Mouse (Mus musculus): ENCODE results near the gene Gnb1l. TPM values are rescaled to one million over a fixed set of nuclear protein-coding genes. Genes with fewer than 3 reads are reported as not detected.

The Gnb1l gene
- total RNA-seq, 2 experiments from 2014 or later: 6.5 to 7.1 TPM

- no peak for DNase-seq (ENCODE audit: extremely low spot score in 1 of 2, low spot score in 1 of 2)
Measured at GRCm38 (mm10) chr16:18583673-18584357, 85.3 kb downstream of the Gnb1l start.

- DNase-seq (ENCODE audit: extremely low spot score in 1 of 2, low spot score in 1 of 2): no peak
Measured at GRCm38 (mm10) chr16:18584901-18585510, 86.5 kb downstream of the Gnb1l start.

DNA sequence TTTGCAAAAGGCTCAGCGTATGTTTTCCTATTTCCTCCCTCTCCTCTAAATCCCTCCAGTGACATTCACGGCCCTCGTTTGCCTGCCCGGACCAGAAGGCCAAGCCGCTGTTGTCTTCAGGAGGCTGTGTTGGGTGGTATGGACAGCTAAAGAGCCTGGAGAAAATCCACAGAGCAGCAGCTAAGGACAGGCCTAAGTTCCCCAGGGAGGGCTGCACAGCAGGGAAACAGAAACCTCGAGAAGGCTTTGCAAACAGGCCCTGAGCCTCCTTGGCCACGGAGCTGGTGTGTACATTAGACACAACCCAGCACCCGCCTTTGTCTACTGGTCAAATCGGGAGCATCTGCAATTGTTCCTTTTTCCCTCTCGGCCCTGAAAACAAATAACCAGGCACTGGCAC lies 87.2 kb downstream of the Gnb1l start:
- DNase-seq (ENCODE audit: extremely low spot score in 1 of 2, low spot score in 1 of 2): no peak

GRCm38 (mm10) chr16:18586076-18586905 lies 87.8 kb downstream of the Gnb1l start:
- no peak for DNase-seq (ENCODE audit: extremely low spot score in 1 of 2, low spot score in 1 of 2)

- DNase-seq (ENCODE audit: extremely low spot score in 1 of 2, low spot score in 1 of 2): no peak
Measured at GRCm38 (mm10) chr16:18586906-18587546, 88.5 kb downstream of the Gnb1l start.

DNA sequence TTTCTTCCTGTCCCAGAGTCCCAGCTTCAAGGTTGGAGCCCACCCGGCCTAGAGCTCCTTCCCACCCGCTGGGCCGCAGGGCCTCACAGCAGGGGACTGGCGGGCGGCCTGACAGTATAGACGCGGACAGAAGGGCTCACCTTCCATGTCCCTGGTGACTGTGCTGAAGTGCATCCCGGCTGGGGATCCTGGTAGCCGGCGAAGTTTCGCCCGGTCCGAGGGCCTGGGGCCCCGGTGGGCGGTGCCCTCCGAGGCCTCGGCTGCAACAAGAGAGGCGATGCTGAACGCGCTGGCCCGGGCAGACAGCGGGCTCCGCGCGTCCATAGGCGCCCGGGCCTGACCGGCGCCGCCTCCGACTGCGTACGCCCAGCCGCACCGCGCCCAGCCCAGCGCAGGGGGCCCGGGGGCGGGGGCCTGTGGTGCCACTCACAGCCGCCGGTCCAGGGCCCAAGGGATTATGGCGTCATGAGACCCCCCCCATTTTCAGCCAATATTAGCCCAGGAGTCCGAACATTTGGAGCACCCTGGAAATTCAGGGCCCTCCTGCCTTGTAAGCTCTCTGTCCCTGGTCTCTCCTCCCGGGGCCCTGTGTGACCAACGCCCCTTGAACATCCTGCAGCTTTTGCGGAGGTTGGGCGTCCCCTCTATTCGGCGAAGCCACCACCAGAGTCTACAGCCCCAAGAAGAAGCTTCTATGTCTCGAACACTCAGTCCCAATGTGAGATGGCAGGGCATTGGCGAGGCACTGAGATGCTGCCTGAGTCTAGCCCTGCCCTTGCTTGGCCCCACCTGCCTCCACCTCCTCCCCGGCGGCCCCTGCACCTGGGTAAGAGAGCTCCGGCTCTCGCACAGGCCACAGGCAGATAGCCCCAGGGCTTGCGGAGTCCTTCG lies 89.6 kb downstream of the Gnb1l start:
- no peak for DNase-seq (ENCODE audit: extremely low spot score in 1 of 2, low spot score in 1 of 2)

DNA sequence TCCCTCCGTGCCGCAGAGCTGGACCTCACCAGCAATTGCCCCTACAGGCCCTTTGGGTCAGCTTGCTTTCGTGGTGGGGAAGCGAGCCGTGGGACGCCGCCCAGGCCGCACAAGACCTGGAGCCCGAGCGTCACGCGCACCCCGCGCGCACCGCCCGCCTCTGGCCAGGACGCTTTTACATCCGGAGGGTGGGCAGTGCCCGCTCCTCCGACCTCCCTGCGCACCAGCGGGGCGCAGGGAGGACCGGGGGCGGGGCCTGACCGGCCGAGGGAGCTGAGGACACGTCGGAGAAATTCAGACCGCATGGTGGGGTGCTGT lies 90.2 kb downstream of the Gnb1l start:
- DNase-seq (ENCODE audit: extremely low spot score in 1 of 2, low spot score in 1 of 2): no peak

GRCm38 (mm10) chr16:18589080-18589621 lies 90.6 kb downstream of the Gnb1l start:
- DNase-seq (ENCODE audit: extremely low spot score in 1 of 2, low spot score in 1 of 2): no peak

- DNase-seq (ENCODE audit: extremely low spot score in 1 of 2, low spot score in 1 of 2): no peak
Measured at GRCm38 (mm10) chr16:18589804-18590790, 91.6 kb downstream of the Gnb1l start, which contains the start of gene Tbx1. TSS of gene Tbx1 (minus strand) at chr16:18590671.

DNA sequence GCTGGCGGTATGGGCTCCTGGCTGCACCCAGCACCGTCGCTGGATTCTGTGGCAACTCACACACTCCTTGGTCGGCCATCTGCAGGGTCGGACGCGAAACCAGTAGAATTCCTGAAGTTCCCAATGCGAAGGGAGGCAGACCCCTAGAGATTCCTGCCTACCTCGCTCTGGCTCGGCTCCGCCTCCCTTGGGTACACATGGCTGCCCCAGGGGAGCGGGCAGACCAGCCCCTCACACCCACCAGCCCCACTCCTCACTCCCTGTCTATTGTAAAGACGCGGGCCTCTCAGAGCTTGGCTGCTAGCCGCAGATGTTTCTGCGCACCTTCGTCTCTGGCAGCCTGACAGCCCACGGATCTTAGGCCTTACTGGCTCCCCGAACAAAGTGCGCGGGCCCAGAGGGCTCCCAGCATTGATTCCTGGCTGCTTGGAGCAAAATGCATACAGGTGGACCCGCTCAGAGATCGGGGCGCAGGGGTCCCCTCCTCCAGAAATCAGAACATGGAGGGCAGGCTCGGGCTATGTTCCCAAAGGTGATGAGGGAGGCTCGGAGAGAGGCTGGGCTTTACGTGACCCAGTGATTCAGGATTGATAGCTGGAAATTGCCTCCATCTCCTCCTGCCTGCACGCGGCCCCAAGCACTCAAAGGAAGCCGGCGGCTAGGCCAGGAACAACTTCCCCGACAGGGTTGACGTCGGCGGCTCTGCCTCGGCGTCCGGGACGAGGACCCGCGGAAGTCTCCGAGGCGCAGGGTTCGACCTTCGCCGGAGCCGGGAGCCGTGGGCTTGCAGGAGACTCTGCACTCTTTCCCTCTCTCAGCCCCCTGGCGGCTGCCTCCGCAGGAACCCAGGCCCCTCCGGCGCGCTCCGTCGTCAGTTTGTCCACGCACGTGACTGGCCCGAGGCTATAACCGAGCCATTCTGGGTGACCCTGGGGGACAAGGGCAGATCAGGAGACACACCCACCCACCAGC lies 92.8 kb downstream of the Gnb1l start:
- DNase-seq (ENCODE audit: extremely low spot score in 1 of 2, low spot score in 1 of 2): no peak

GRCm38 (mm10) chr16:18593930-18594329 lies 95.4 kb downstream of the Gnb1l start:
- DNase-seq (ENCODE audit: extremely low spot score in 1 of 2, low spot score in 1 of 2): no peak

GRCm38 (mm10) chr16:18596255-18596654 lies 97.7 kb downstream of the Gnb1l start:
- DNase-seq (ENCODE audit: extremely low spot score in 1 of 2, low spot score in 1 of 2): no peak

DNA sequence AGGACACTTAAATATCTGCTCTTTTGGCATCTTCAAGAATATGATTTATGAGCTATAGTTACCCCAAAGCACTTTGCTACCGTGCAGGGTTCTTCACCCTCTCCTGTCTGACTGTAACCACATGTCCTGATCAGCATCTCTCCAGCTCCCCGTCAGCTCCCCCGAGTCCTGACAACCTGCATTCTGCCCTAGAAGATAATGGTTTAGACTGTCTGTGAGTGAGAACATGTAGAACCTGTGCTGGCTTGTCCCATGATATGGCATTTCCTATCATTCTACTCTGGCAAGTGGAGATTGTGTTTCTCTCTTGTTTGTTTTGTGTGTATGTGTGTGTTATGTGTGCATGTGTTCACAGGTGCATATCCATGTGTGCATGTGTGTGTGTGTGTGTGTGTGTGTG lies 99.5 kb downstream of the Gnb1l start:
- DNase-seq (ENCODE audit: extremely low spot score in 1 of 2, low spot score in 1 of 2): no peak

- no peak for DNase-seq (ENCODE audit: extremely low spot score in 1 of 2, low spot score in 1 of 2)
Measured at GRCm38 (mm10) chr16:18601447-18601846, 102.9 kb downstream of the Gnb1l start.

DNA sequence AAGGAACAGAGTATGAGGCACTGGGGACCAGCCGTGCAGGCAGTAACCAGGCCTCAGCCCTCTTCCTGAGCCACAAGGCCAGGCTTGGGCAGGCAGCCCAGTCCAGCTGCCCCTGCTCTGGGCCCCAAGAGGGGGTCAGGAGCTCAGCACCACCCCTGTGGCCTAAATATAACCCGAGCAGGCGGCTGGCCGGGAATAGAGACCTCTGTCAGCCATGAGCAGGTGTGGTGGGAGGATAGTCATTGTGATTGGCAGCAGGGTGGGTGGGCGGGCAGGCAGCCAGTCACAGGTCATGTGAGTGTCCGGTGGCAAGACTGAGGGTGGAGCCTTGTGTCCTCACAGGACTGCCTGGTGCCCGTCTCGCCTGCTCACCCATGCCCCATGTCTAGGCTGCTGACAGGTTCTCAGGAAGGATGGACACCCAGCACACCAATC lies 105.8 kb downstream of the Gnb1l start:
- no peak for DNase-seq (ENCODE audit: extremely low spot score in 1 of 2, low spot score in 1 of 2)

GRCm38 (mm10) chr16:18605705-18606104 lies 107.2 kb downstream of the Gnb1l start:
- no peak for DNase-seq (ENCODE audit: extremely low spot score in 1 of 2, low spot score in 1 of 2)

- no peak for DNase-seq (ENCODE audit: extremely low spot score in 1 of 2, low spot score in 1 of 2)
Measured at GRCm38 (mm10) chr16:18608226-18608625, 109.7 kb downstream of the Gnb1l start.
